Comparison of ENCODE assay signal across 8 mouse cellular contexts in genomic region chr9:108819495-108819894, GRCm38 (mm10). TPM values are rescaled to one million over a fixed set of nuclear protein-coding genes. Genes with fewer than 3 reads are reported as not detected.
DNase-seq lines count a peak whose midpoint lies in the region; ATAC-seq lines count a peak whose summit lies in the region.

No protein-coding gene starts in this region.

- intact Hi-C loops in gastrocnemius, postnatal 14 days (cut with DNase I; ENCODE audit: low total_unique reads): no loop called here

- H3K9ac ChIP-seq in intestine, embryonic 15.5 days: no peak overlapping the region

- no peak overlapping the region for H3K27ac ChIP-seq in intestine, embryonic 15.5 days

- no peaks in the 10 kb centered on the region for H3K4me1 ChIP-seq in intestine, embryonic 15.5 days (replicated peaks)

- ATAC-seq in granulocyte monocyte progenitor cell, adult 5-6 weeks (replicated peaks; ENCODE audit: poor library complexity, severe bottlenecking): peak; percentile 77
- ATAC-seq in intestine, embryonic 15.5 days: no peak

- peaks cover 16% of the 10 kb centered on the region for H3K27me3 ChIP-seq in intestine, embryonic 15.5 days (replicated peaks)

- no peak overlapping the region for H3K4me3 ChIP-seq in intestine, embryonic 15.5 days (replicated peaks)

- H3K36me3 ChIP-seq in intestine, embryonic 15.5 days: 0 out of 2 replicates have a peak, but pooled peaks cover 7% of the 10 kb centered on the region

- DNase-seq in gastrocnemius, postnatal 14 days: peak; percentile 46
- DNase-seq in gastrocnemius, adult 18-20 months (ENCODE audit: low spot score): no peak
- DNase-seq in right cerebral cortex, postnatal 14 days: peak; percentile 73
- DNase-seq in right cerebral cortex, postnatal 25 days: no peak
- DNase-seq in adrenal gland, postnatal 36 days: peak; percentile 53 to 70
- DNase-seq in lung, postnatal 25 days (ENCODE audit: low spot score): peak; percentile 49

- no peaks in the 10 kb centered on the region for H3K9me3 ChIP-seq in intestine, embryonic 15.5 days

- 55% methylated on average over 3 of the region's 3 CpGs for WGBS in intestine, embryonic 15.5 days

- H3K4me2 ChIP-seq in intestine, embryonic 15.5 days (replicated peaks): no peak overlapping the region

RNA-seq across cellular contexts. Expression of gene Celsr3, which starts 6.6 kb away (rescaled TPM):
- total RNA-seq in gastrocnemius, postnatal 14 days (2021): under 1 TPM; 0.18 to 0.24 TPM
- total RNA-seq in gastrocnemius, adult 18-20 months (2021): under 1 TPM in 1 of 2 experiments, not detected in 1; 0.02 TPM
- 1 to 10 TPM; 3.0 to 5.8 TPM for total RNA-seq in adrenal gland, postnatal 36 days (2021)
- 6.7 and 10.2 TPM in 2 replicates for total RNA-seq in granulocyte monocyte progenitor cell, adult 5-6 weeks (2014; fragmentation: Nextera tagmentation)
- total RNA-seq in granulocyte monocyte progenitor cell, adult 5-6 weeks (2017): 0.99 and 2.2 TPM in 2 replicates
- polyA plus RNA-seq in intestine, embryonic 15.5 days (2015; fragmentation: Nextera tagmentation; extraction: Ambion mirVana): 0.64 and 1.3 TPM in 2 replicates

RNA-seq across cellular contexts. Expression of gene Nckipsd, which starts 11.3 kb away (rescaled TPM):
- total RNA-seq in gastrocnemius, postnatal 14 days (2021): 1 to 10 TPM; 3.5 to 4.5 TPM
- total RNA-seq in gastrocnemius, adult 18-20 months (2021): 1 to 10 TPM; 4.4 TPM
- total RNA-seq in adrenal gland, postnatal 36 days (2021): 10 to 100 TPM in 1 of 2 experiments, 1 to 10 TPM in 1; 9.8 to 12.5 TPM
- 12.2 and 12.8 TPM in 2 replicates for total RNA-seq in granulocyte monocyte progenitor cell, adult 5-6 weeks (2014; fragmentation: Nextera tagmentation)
- total RNA-seq in granulocyte monocyte progenitor cell, adult 5-6 weeks (2017): 4.9 and 9.1 TPM in 2 replicates
- 10.4 and 12.0 TPM in 2 replicates for polyA plus RNA-seq in intestine, embryonic 15.5 days (2015; fragmentation: Nextera tagmentation; extraction: Ambion mirVana)

RNA-seq across cellular contexts. Expression of gene Slc26a6, which starts 33.6 kb away (rescaled TPM):
- 10 to 100 TPM; 13.0 to 13.8 TPM for total RNA-seq in gastrocnemius, postnatal 14 days (2021)
- 10 to 100 TPM; 14.0 to 14.6 TPM for total RNA-seq in gastrocnemius, adult 18-20 months (2021)
- 10 to 100 TPM in 1 of 2 experiments, 1 to 10 TPM in 1; 8.5 to 10.9 TPM for total RNA-seq in adrenal gland, postnatal 36 days (2021)
- 4.7 and 18.3 TPM in 2 replicates for total RNA-seq in granulocyte monocyte progenitor cell, adult 5-6 weeks (2014; fragmentation: Nextera tagmentation)
- 1.5 and 3.5 TPM in 2 replicates for total RNA-seq in granulocyte monocyte progenitor cell, adult 5-6 weeks (2017)
- polyA plus RNA-seq in intestine, embryonic 15.5 days (2015; fragmentation: Nextera tagmentation; extraction: Ambion mirVana): 36.1 and 43.3 TPM in 2 replicates

RNA-seq across cellular contexts. Expression of gene Ip6k2, which starts 35.9 kb away (rescaled TPM):
- 10 to 100 TPM; 24.3 to 24.4 TPM for total RNA-seq in gastrocnemius, postnatal 14 days (2021)
- total RNA-seq in gastrocnemius, adult 18-20 months (2021): 10 to 100 TPM; 14.9 TPM
- 10 to 100 TPM; 77.3 to 99.4 TPM for total RNA-seq in adrenal gland, postnatal 36 days (2021)
- 24.3 and 25.5 TPM in 2 replicates for total RNA-seq in granulocyte monocyte progenitor cell, adult 5-6 weeks (2014; fragmentation: Nextera tagmentation)
- total RNA-seq in granulocyte monocyte progenitor cell, adult 5-6 weeks (2017): 34.4 and 35.8 TPM in 2 replicates
- 62.6 and 65.0 TPM in 2 replicates for polyA plus RNA-seq in intestine, embryonic 15.5 days (2015; fragmentation: Nextera tagmentation; extraction: Ambion mirVana)

Comparison
In these comparisons a context has a peak if more than half of its experiments do, and no peak if none do; other contexts are left out.
1. DNase-seq: peak in gastrocnemius, postnatal 14 days (single experiment), right cerebral cortex, postnatal 14 days (single experiment), adrenal gland, postnatal 36 days (2 of 2) and lung, postnatal 25 days (single experiment); none in gastrocnemius, adult 18-20 months (single experiment) and right cerebral cortex, postnatal 25 days (single experiment).